Mouse (Mus musculus) ovary, adult 10 weeks (tissue): Measurements from ENCODE around the gene Rpl37a. TPM values are rescaled to one million over a fixed set of nuclear protein-coding genes. Genes with fewer than 3 reads are reported as not detected.

ENCODE experiments used
- polyA plus RNA-seq: library from polyadenylated mRNA; stranded (reverse); fragments of 350-450 nt; fragmentation: Illumina TruSeq; extraction: RNeasy Lipid Tissue Mini Kit (QIAGEN cat#74804); gene quantifications from one replicate; pipeline ENCODE4 v1.2.3, GENCODE M21; 2014

Rpl37a gene
- 45.8 TPM for polyA plus RNA-seq

GRCm38 (mm10) chr1:72710753-72711653 is at the start of gene Rpl37a:
Rpl37a (plus strand) TSS chr1:72711290.

GRCm38 (mm10) chr1:72700479-72700878 is 10.6 kb upstream of the Rpl37a start, which contains the start of gene Ankar:
Ankar (minus strand) TSS chr1:72700579.

Other genes starting within 250 kb of the Rpl37a start
- 0.63 TPM for gene March4, start 174.4 kb upstream of the Rpl37a start, polyA plus RNA-seq
- gene Smarcal1, start 128.0 kb upstream of the Rpl37a start, polyA plus RNA-seq, result 8.6 TPM
- gene Ankar, start 10.7 kb upstream of the Rpl37a start, polyA plus RNA-seq, result not detected
- 0.86 TPM for gene Igfbp2, start 113.2 kb downstream of the Rpl37a start, polyA plus RNA-seq
- 289 TPM for gene Igfbp5, start 163.6 kb downstream of the Rpl37a start, polyA plus RNA-seq